Mouse (Mus musculus) C2C12 (cell line): ENCODE results near the gene Gm17783. TPM values are rescaled to one million over a fixed set of nuclear protein-coding genes. Genes with fewer than 3 reads are reported as not detected.

Source experiments
- H3K27me3 ChIP-seq: one replicate; pipeline ENCODE4 v1.6.1; 2011; ENCODE audit not compliant: control insufficient read depth, insufficient read depth, insufficient read length
- H3K36me3 ChIP-seq: one replicate; pipeline ENCODE4 v1.6.1; 2011; ENCODE audit not compliant: control insufficient read depth, insufficient read depth
- H3K4me3 ChIP-seq: one replicate; pipeline ENCODE4 v1.5.1; 2011; ENCODE audit warnings: mild to moderate bottlenecking, control low read depth; ENCODE audit not compliant: poor library complexity, insufficient read depth, severe bottlenecking
- H3K79me2 ChIP-seq: one replicate; pipeline ENCODE4 v1.6.1; 2011; ENCODE audit not compliant: control insufficient read depth, insufficient read depth
- H3K79me3 ChIP-seq: one replicate; pipeline ENCODE4 v1.6.1; 2011; ENCODE audit warnings: low read depth, control low read depth
- H3ac ChIP-seq: one replicate; pipeline ENCODE3; 2011; ENCODE audit warnings: low read depth; ENCODE audit not compliant: control insufficient read depth, insufficient read length
- CEBPB ChIP-seq: IDR thresholded peaks from one replicate; pipeline ENCODE4 v1.6.1; 2011; ENCODE audit warnings: low read depth, mild to moderate bottlenecking, control low read depth, moderate library complexity
- CTCF ChIP-seq: IDR thresholded peaks from one replicate; pipeline ENCODE4 v1.5.1; 2011; ENCODE audit not compliant: control insufficient read depth, insufficient read depth, insufficient read length
- FOSL1 ChIP-seq: IDR thresholded peaks from one replicate; pipeline ENCODE4 v1.8.0; 2011; ENCODE audit warnings: mild to moderate bottlenecking, low read length; ENCODE audit not compliant: poor library complexity, insufficient read depth, severe bottlenecking
- MAX ChIP-seq: IDR thresholded peaks from one replicate; pipeline ENCODE4 v1.6.1; 2011; ENCODE audit warnings: mild to moderate bottlenecking, control low read depth
- MYOD1 ChIP-seq: IDR thresholded peaks from one replicate; pipeline ENCODE4 v1.6.1; 2011; ENCODE audit warnings: low read depth; ENCODE audit not compliant: control insufficient read depth, insufficient read length
- MYOG ChIP-seq: IDR thresholded peaks from one replicate; pipeline ENCODE4 v1.6.1; 2011; ENCODE audit not compliant: control insufficient read depth, insufficient read length; ENCODE audit errors: extremely low read depth
- USF1 ChIP-seq: IDR thresholded peaks from one replicate; pipeline ENCODE4 v1.6.1; 2011; ENCODE audit warnings: low read depth, mild to moderate bottlenecking, control low read depth, moderate library complexity
- long read RNA-seq, 2 experiments: library from polyadenylated mRNA; unstranded; transcript quantifications; one replicate each; pipeline ENCODE4 v2.0.0; 2019 to 2020
- polyA plus RNA-seq: library from polyadenylated mRNA; unstranded; fragments of >200 nt; fragmentation: generic; extraction: Trizol; gene quantifications from one replicate; pipeline ENCODE4 v1.2.1, GENCODE M21; 2012; ENCODE audit warnings: missing spikeins

Gm17783 gene
- not detected for polyA plus RNA-seq
- long read RNA-seq, experiment 1, result 0 reads
- long read RNA-seq, experiment 2, result 0 reads

DNA sequence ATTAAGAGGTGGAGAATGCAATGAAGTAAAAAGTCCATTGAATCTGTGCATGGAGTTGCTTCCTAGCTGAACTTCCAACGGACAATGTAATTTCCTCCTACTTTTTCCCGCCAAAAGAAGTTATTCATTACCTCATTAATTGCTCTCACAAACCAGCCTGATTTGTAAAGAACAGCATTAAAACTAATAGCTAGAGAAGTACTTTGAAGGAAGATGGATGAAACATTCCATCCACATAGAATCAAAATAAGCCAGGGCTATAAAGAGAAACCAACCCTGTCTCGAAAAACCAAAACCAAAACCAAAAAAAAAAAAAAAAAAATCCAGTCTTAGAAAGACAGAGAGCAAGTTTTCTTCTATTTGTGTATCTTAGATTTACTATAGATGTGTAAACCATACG, at the start of gene Gm17783:
Gene Gm17783 (minus strand): TSS at position 101 of the 400 bp plus-strand sequence.
- no peaks in the 10 kb centered on the region for H3K36me3 ChIP-seq
- H3ac ChIP-seq, result no peak within 1 kb of the TSS
- TF ChIP-seq FOSL1 (no peak), MYOG (no peak), CEBPB (no peak)
- no peak within 1 kb of the TSS for H3K4me3 ChIP-seq
- no peaks in the 10 kb centered on the region for H3K79me2 ChIP-seq
- H3K27me3 ChIP-seq, result peaks cover 3% of the 10 kb centered on the region
- H3K79me3 ChIP-seq, result no peaks in the 10 kb centered on the region

DNA sequence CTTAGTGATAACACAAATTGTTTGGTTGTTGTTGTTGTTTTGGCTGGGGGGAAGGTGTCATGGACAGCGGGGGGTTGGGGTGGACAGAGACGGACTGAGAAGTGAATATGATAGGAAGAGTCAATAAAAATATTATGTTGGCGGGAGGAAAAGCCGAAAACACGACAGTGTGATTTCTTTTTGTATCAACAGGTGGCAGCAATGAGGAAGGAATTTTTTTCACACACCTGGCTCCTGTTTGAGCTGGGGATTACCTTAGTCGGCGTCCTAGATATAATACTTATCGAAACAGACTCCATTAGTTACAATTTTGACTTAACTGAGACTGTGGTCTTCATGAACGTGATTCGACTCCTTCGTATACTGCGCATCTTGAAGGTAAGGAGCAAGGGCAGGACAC, 48.0 kb upstream of the Gm17783 start:
- H3K27me3 ChIP-seq, result no peaks in the 10 kb centered on the region
- H3K4me3 ChIP-seq, result no peak overlapping the region
- H3K79me3 ChIP-seq, result no peaks in the 10 kb centered on the region
- TF ChIP-seq CTCF, result no peak
- H3ac ChIP-seq, result no peak overlapping the region
- no peaks in the 10 kb centered on the region for H3K36me3 ChIP-seq
- H3K79me2 ChIP-seq, result no peaks in the 10 kb centered on the region

DNA sequence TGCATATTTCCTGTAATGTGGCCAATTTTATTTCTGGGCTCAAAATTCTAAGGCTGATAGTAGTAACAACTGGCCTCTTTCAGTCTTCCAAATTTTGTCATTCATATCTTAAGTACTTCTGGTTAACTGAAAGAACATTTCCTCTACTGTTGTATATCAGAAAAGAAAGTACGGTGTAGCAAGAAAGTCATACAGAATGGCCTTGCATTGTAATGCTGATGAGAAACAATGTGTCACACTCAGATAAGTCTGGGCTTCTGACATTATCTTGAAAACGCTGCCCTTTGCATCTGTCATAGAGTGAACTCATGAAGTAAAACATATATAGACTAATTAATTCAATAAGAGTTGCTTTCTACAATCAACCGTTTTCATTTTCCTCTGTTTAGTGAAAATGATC, 40.5 kb upstream of the Gm17783 start:
- TF ChIP-seq USF1 (no peak), CEBPB (no peak), CTCF (no peak), MAX (no peak), MYOG (no peak), MYOD1 (no peak), FOSL1 (no peak)
- no peaks in the 10 kb centered on the region for H3K79me3 ChIP-seq
- no peaks in the 10 kb centered on the region for H3K27me3 ChIP-seq
- H3K36me3 ChIP-seq, result no peaks in the 10 kb centered on the region
- H3ac ChIP-seq, result no peak overlapping the region
- no peak overlapping the region for H3K4me3 ChIP-seq
- H3K79me2 ChIP-seq, result no peaks in the 10 kb centered on the region

DNA sequence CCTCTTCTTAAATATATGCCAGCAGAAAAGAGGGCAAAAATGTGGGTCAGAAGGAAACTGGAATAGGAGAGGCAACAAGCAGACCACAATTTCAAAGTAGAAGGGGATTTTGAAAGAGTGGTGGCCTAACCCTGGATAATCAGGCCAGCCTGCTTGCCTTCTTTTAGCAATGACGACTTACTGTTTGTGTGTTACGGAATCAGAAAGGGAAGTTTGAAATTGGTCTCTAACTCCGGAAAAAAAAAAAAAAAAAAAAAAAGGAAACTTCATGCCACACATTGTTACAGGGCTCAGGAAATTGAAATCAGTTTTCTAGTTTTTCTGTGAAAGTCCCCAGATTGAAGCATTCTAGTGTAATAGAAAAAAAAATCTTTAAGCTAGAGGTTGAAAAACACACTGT, 29.9 kb upstream of the Gm17783 start:
- Histone ChIP-seq H3K79me2 (no peaks in the 10 kb centered on the region), H3K27me3 (no peaks in the 10 kb centered on the region), H3K4me3 (no peak overlapping the region), H3K79me3 (no peaks in the 10 kb centered on the region), H3K36me3 (no peaks in the 10 kb centered on the region), H3ac (no peak overlapping the region)
- no peak for TF ChIP-seq MAX
- TF ChIP-seq FOSL1, result no peak

DNA sequence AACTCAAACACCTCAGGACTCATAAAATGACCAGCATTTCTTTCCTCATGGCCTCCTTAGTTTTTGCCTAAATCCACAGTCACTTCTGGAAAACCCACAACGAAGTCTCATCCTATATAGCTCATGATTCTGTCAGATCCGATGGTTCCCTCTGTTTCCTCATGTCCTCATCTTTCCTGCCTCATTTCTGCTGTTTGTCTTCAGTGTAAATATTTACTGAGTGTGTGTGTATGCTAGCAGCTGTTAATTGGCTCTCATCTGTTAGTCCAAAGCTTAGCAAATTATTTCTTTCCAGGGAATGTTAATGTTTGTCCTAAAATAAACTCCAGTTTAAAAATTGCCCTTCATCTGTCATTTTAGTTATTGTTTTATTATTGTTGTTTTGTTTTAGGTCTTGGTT, 19.7 kb upstream of the Gm17783 start:
- Histone ChIP-seq H3ac (no peak overlapping the region), H3K79me3 (no peaks in the 10 kb centered on the region), H3K4me3 (no peak overlapping the region), H3K79me2 (no peaks in the 10 kb centered on the region), H3K27me3 (no peaks in the 10 kb centered on the region), H3K36me3 (no peaks in the 10 kb centered on the region)
- TF ChIP-seq USF1 (no peak), FOSL1 (no peak), CEBPB (no peak), CTCF (no peak), MYOG (no peak), MAX (no peak), MYOD1 (no peak)

DNA sequence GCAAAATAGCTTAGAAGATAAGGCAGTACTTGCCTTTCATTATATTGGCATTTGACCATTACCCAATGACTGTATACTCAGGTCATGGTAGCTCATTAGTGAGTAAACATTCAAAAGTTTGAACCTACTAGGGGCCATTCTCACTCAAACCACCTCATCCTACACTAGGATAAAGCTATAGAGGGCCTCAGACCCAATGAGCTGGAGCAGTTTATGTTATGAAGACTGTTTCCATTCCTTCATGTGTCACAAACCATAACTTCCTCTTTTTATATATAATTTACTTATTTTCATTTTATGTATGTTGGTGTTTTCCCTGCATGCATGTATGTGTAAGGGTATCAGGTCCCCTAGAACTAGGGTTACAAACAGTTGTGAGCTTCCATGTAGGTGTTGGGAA, 16.1 kb upstream of the Gm17783 start:
- H3K79me3 ChIP-seq, result no peaks in the 10 kb centered on the region
- TF ChIP-seq CEBPB, result no peak
- TF ChIP-seq FOSL1, result no peak
- no peak for TF ChIP-seq MYOG
- no peak for TF ChIP-seq MYOD1
- no peak for TF ChIP-seq MAX
- TF ChIP-seq USF1, result no peak
- no peak for TF ChIP-seq CTCF
- H3K79me2 ChIP-seq, result no peaks in the 10 kb centered on the region
- no peak overlapping the region for H3K4me3 ChIP-seq
- no peaks in the 10 kb centered on the region for H3K27me3 ChIP-seq
- H3ac ChIP-seq, result no peak overlapping the region
- H3K36me3 ChIP-seq, result no peaks in the 10 kb centered on the region

DNA sequence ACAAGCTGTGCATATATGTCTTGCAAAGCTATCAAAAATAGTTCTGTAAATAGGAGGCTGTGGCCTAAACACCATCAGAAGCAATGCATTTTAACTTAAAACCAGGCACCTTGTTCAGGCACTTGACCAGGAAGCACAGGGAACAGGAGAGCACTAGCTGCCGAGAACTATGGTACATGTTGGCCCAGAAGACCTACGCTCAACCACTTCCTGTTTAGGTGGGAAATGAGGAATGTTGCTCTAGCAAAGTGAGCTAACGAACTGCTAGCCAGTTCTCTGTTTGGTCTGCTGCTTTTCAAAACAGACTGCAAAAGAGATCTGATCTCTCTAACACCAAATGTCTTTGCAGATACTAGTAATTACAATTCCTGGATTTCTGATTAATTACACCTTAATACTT, 12.5 kb upstream of the Gm17783 start:
- no peaks in the 10 kb centered on the region for H3K79me3 ChIP-seq
- TF ChIP-seq USF1, result no peak
- no peak for TF ChIP-seq MYOG
- no peak for TF ChIP-seq MAX

More for the DNA sequence above, 12.5 kb upstream of the Gm17783 start:
- no peak overlapping the region for H3ac ChIP-seq
- H3K4me3 ChIP-seq, result no peak overlapping the region
- no peaks in the 10 kb centered on the region for H3K27me3 ChIP-seq
- H3K36me3 ChIP-seq, result no peaks in the 10 kb centered on the region
- H3K79me2 ChIP-seq, result no peaks in the 10 kb centered on the region
